Mouse (Mus musculus) urinary bladder, postnatal 4 days (tissue): ENCODE data around the gene Chst11.
A peak's percentile ranks its signal among the peaks of the same experiment; 100 is the strongest.

Source experiments
- DNase-seq, 2 experiments: peaks; one replicate each; pipeline ENCODE4 v3.0.0; 2021 to 2022; ENCODE audit warnings: low spot score in 2 of 2

Gene Chst11

GRCm38 (mm10) chr10:83217256-83217655 lies 232.0 kb downstream of the Chst11 start:
- DNase-seq: peak in 1 of 2 experiments; percentile 51

DNA sequence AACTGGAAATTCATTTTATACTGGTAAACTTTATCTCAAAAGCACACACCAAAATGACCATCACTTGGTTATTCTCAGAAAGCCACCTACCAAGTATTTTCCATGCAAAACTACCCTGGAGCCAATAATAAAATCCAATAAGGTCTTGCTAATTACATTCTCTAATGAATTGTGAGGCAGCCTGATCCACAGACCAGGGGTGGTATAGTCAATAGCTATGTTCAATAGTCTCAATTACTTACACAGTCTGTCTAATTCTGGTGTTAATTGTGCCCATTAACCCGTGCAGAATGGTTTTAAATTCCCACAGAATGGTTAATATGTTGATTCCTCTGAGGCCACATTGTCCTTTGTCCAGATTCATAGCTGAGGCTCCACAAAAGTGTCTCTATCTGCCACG lies 233.5 kb downstream of the Chst11 start:
- DNase-seq: no peak

DNA sequence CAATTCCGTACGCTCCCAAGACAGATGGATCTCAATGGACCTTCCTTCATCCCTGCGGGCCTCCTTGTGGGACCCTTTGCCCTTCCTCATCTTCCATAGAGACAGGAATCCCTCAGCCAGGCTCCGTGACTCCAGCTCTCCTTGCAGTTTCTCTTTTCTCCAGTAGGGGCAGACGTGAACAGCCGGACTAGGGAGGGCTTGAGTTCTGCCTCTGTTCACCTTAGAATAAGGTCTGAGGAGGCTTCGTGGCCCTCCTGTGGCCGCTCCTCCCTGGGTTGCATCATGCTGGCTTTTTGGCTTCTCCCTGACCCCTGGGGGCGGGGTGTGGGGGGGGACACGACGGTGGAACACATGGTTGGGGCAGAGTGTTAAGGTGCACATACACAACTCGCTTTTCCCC lies 234.4 kb downstream of the Chst11 start:
- peak; percentile 30 to 75 for DNase-seq

GRCm38 (mm10) chr10:83220217-83220616 lies 234.9 kb downstream of the Chst11 start:
- no peak for DNase-seq

- DNase-seq: no peak
These were observed 235.5 kb downstream of the Chst11 start for GRCm38 (mm10) chr10:83220847-83221246.

- DNase-seq: no peak
These were observed 239.7 kb downstream of the Chst11 start for GRCm38 (mm10) chr10:83224999-83225398.

DNA sequence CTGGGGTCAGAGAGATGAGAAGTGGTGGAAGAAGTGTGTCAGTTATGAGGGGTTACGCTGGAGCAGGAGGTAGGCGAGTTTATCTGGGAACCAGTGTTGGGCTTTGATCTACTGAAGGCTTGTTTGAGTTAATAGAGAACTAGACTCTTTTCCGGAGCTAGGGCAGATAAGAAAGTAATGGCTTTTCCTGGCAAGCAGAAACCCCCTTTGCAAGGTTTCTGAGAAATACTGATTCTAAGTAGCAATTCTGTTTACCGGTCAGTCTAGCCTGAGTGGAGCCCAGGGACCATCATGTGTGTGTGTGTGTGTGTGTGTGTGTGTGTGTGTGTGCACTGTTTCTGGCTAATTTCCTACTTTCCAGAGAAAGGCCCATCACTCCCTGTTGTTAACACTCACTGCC lies 243.3 kb downstream of the Chst11 start:
- no peak for DNase-seq

DNA sequence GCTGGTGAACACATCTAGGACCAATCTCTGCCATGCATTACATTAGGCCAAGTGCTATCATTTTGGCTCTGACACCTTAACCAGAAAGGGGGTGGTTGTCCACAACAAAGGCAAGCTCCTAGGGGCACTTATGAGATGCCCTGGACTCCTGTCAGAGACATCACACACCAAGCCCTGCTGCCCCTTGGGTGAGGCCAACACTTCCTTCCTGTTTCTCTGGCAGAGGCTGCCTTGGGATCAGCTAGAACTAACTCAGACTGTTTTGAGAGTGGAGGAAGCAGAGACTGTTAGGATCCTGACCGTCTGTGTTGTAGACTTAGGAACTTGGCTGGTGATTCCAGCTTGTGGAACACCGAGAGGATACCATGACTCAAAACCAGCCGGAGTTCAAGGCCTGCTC lies 248.7 kb downstream of the Chst11 start:
- no peak for DNase-seq

- no peak for DNase-seq
These were observed 249.1 kb downstream of the Chst11 start for GRCm38 (mm10) chr10:83234391-83234790.

- DNase-seq: no peak
These were observed 256.9 kb downstream of the Chst11 start for GRCm38 (mm10) chr10:83242106-83242686.

DNA sequence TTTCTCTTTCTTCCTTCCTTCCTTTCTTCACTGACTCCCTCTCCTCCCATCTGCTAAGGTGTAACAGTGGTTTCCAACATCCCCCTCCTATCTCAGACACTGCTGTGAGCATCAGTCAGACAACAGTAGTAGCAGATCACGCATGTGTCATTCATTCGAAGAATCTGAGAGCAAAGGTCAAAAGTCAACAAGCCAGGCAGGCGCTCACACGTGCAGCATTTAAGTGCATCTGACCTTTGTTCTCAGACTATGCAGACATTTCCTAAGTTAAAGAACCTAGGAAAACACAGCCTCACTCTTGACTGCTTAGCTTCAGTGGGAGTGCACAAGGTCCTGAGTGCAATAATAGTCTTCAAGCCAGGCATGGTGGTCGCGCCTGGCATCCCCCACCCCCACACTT lies 258.8 kb downstream of the Chst11 start:
- DNase-seq: no peak
